Mouse (Mus musculus) megakaryocyte, embryonic 14.5 days (primary cell): Measurements from ENCODE around the gene Atp2b2. TPM values are rescaled to one million over a fixed set of nuclear protein-coding genes. Genes with fewer than 3 reads are reported as not detected.
"Not testable (repeated sequence)": the region's sequence is repeated elsewhere in the genome, so short reads cannot be mapped to it uniquely, and the experiment has no call there.

Experiments
- H3K27me3 ChIP-seq: replicated peaks from 2 replicates; pipeline ENCODE3; 2012; ENCODE audit warnings: inconsistent platforms
- H3K36me3 ChIP-seq: replicated peaks from 2 replicates; pipeline ENCODE3; 2012; ENCODE audit warnings: low read length, inconsistent platforms, mixed read lengths
- H3K4me1 ChIP-seq: 2 replicates; pipeline ENCODE4 v1.6.1; 2012; ENCODE audit warnings: inconsistent platforms
- H3K4me3 ChIP-seq: replicated peaks from 2 replicates; pipeline ENCODE3; 2012; ENCODE audit warnings: moderate library complexity, mild to moderate bottlenecking, inconsistent platforms
- H3K9me3 ChIP-seq: 2 replicates; pipeline ENCODE4 v1.6.1; 2012; ENCODE audit warnings: inconsistent platforms
- FLI1 ChIP-seq: IDR thresholded peaks from 2 replicates; pipeline ENCODE4 v1.6.1; 2012; ENCODE audit warnings: low read length, inconsistent platforms, mixed read lengths
- GATA1 ChIP-seq: IDR thresholded peaks from 3 replicates; pipeline ENCODE4 v1.6.1; 2012; ENCODE audit warnings: mixed read lengths, low read length, inconsistent platforms, borderline replicate concordance
- polyA plus RNA-seq: library from polyadenylated mRNA; stranded (reverse); fragments of >175 nt; gene quantifications from 2 replicates; pipeline ENCODE4 v1.2.3, GENCODE M21; 2012; ENCODE audit warnings: low replicate concordance; ENCODE audit not compliant: insufficient read depth

Atp2b2 gene
- polyA plus RNA-seq, 1 experiment: not detected

DNA sequence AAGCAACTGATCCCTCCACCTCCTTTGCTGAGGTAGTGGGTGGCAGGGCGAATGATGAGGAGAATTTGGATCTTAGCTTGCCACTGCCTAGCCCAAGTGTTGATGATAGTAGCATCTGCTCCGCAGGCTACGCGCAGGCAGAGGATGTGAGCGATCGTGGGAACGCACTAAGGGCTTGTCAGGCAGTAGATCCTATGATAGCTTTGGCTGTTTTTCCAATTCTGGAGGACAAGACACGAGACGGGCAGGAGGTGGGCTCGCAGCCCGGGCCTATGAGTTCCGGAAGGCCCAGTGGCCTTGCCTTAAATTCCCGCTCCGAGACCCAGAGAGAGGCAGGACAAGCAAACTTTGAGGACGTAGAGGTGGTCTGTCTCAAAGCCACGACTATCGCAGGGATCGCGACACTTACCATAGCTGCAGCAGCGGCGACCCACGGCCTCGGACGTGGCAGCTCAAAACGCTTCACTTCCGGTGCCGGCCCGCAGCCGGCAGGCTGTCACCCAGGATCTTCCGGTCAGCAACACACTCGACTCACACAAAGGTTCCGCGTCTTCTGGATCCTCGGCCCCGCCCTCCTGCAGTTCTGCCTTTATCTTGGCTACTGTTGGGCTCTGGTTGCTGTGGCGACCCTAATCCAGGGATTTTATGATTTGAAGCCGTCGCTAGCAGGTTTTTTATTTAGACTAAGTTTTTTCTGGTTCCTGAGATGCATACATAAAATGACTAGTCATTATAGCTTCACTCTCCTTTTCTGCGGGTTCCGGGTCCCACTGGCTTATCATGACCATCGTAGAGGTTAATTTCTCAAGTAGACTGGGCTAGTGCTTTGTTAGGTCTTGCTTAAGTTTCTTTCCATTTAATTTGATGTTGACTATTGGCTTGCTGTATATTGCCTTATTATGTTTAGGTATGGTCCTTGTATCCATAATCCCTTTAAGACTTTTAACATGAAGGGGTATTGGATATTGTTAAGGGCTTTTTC lies 301.9 kb downstream of the Atp2b2 start, which contains the start of gene Sec13:
TSS of gene Sec13 (minus strand) at position 508 of the 982 bp plus-strand sequence.
- peak within 1 kb of the TSS; percentile 91 for H3K4me3 ChIP-seq
- H3K4me1 ChIP-seq: peaks cover 48% of the 10 kb centered on the region
- H3K9me3 ChIP-seq: no peaks in the 10 kb centered on the region
- peaks cover 13% of the 10 kb centered on the region for H3K27me3 ChIP-seq
- TF ChIP-seq FLI1 (peak; percentile 74; the same call in 1 of the 2 replicates), GATA1 (no peak)
- peaks cover 35% of the 10 kb centered on the region for H3K36me3 ChIP-seq

DNA sequence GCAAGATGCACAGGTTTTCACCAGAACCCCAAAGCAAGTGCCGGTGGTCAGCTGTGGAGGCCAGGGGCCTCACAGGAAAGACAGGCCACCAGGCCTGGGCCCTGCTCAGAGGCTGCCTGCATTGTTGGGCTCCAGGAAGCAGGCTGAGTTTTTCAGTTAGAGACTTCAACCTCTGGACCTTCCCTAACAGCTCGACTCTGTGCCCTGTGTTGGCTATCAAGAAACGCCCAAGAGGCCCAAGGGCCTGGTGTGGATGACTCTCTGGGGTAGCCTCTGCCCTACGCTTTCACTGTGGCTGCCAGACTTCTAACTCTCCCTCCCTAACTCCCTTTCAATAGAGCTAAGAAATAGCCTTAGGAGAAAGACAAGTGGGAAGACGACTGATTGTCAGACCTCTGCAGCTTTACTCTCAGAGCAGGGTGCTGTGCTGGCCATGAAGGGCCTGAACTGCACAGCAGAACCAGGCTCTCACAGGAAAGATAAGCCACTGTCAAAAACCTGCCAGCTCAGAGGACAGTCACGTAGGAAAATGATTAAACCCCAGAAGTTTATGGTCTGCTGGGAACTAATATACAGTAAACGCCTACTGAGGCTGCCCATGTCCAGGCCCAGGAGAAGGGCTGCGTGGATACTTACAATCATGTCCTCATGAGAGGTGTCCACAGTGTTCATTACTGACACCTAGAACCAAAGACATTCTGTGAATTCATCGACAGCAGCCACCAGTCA lies 304.9 kb downstream of the Atp2b2 start:
- H3K27me3 ChIP-seq: no peaks in the 10 kb centered on the region
- no peaks in the 10 kb centered on the region for H3K9me3 ChIP-seq
- peaks cover 65% of the 10 kb centered on the region for H3K36me3 ChIP-seq
- peaks cover 59% of the 10 kb centered on the region for H3K4me1 ChIP-seq
- peak overlapping the region; percentile 38 for H3K4me3 ChIP-seq
- TF ChIP-seq GATA1 (no peak), FLI1 (no peak)

DNA sequence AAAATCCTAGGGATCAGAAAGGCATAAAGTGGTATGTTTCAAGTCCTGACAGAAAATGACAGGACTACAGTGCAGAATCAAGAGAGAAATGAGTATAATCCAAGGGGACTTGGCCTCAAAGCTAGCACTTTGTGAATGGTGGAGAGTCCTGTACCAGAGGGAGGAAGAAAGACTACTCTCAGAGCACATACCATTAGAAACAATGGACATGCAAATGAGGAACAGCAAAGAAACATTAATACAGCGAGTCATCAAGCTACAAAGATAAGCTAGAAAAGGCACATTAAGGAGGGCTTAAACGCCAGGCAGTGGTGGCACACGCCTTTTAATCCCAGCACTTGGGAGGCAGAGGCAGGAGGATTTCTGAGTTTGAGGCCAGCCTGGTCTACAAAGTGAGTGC lies 311.1 kb downstream of the Atp2b2 start:
- H3K36me3 ChIP-seq: peaks cover 100% of the 10 kb centered on the region
- H3K9me3 ChIP-seq: no peaks in the 10 kb centered on the region
- peaks cover 79% of the 10 kb centered on the region for H3K4me1 ChIP-seq
- H3K27me3 ChIP-seq: no peaks in the 10 kb centered on the region
- TF ChIP-seq GATA1: no peak
- TF ChIP-seq FLI1: no peak
- H3K4me3 ChIP-seq: no peak overlapping the region

DNA sequence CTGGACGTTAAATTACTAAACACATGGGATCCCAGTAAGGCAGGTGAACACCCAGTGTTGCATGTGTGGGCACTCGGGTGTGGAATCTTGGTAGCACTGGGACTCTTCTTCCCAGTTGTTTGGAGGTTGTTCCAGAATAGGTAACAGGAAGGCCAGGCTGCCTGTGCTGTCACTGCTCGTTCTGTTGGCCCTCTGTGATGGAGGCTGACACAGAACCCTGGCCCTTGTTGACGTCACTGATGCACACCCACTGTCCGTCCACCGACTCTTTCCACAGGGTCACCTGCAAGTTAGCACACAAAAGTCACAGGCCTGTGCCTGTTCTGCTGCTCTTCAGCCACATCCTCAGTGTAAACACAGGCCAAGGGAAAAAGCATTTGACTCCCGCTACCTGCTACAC lies 314.2 kb downstream of the Atp2b2 start:
- peaks cover 99% of the 10 kb centered on the region for H3K36me3 ChIP-seq
- TF ChIP-seq GATA1 (no peak), FLI1 (no peak)
- no peaks in the 10 kb centered on the region for H3K9me3 ChIP-seq
- no peaks in the 10 kb centered on the region for H3K27me3 ChIP-seq
- H3K4me3 ChIP-seq: peak overlapping the region; percentile 47
- peaks cover 67% of the 10 kb centered on the region for H3K4me1 ChIP-seq

DNA sequence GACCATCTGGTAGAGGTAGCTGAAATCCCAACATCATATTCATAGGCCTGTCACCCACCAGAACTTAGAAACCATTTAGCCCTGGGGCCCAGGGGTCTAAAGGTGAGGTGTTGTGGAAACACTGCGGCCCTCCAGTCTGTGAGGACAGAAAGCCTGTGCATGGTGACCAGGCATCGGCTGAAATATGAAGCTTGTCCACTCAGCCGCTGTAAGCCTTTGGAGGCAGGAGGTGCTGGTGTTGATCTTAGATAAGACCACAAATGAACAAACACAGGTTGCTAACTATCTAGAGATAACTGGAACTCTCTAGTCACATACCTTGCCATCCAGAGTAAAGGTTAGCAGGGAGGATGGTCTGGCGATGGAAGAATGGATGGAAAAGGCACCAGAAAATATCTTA lies 321.4 kb downstream of the Atp2b2 start:
- Histone ChIP-seq H3K36me3 (peaks cover 98% of the 10 kb centered on the region), H3K4me1 (peaks cover 35% of the 10 kb centered on the region), H3K27me3 (no peaks in the 10 kb centered on the region), H3K9me3 (no peaks in the 10 kb centered on the region), H3K4me3 (no peak overlapping the region)
- TF ChIP-seq GATA1: no peak
- no peak for TF ChIP-seq FLI1

DNA sequence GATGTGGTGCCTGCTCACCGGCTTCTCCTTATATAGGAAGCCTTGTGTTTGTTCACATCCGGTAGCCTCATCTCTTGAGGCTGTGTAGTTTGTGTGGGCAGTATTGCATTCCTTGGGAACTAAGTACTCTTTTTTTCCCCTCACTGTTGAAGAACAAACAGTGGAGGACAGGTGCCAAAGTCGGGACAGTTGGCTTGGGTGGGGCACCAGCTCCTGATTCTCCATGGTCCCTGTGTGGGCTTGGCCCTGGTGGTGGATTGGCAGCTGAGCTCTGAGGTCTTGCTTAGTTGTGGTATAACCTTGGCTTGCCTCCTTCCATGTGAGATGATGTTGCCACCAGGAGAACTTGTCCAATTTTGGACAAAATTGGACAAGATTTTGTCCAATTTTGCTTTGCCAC lies 322.5 kb downstream of the Atp2b2 start, which contains the start of gene Ghrl:
TSS of gene Ghrl (minus strand) at position 3 of the 400 bp plus-strand sequence.
- peaks cover 45% of the 10 kb centered on the region for H3K4me1 ChIP-seq
- no peak for TF ChIP-seq GATA1
- no peak for TF ChIP-seq FLI1
- H3K27me3 ChIP-seq: no peaks in the 10 kb centered on the region
- H3K9me3 ChIP-seq: no peaks in the 10 kb centered on the region
- no peak within 1 kb of the TSS for H3K4me3 ChIP-seq
- peaks cover 98% of the 10 kb centered on the region for H3K36me3 ChIP-seq

DNA sequence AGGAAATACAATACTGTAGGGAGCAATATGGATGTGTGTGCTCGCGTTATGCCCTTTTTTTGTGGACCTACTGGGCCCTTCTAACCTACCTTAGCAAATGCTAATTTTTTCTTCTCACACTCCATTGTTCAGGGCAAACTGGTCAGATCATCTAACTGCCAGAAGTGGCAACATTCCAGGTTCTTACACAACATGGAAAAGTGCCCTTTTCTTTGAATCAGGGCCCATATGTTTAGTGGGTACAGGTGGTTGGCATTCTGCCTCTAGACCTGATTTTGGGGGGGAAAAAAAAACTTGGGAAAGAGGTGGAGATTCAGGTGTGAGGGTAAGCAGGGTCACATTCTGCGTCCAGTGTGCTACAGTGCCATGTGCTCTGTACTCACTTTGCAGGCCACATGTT lies 324.9 kb downstream of the Atp2b2 start:
- no peaks in the 10 kb centered on the region for H3K27me3 ChIP-seq
- no peak for TF ChIP-seq FLI1
- TF ChIP-seq GATA1: no peak
- peaks cover 98% of the 10 kb centered on the region for H3K36me3 ChIP-seq
- no peak overlapping the region for H3K4me3 ChIP-seq
- no peaks in the 10 kb centered on the region for H3K9me3 ChIP-seq
- peaks cover 60% of the 10 kb centered on the region for H3K4me1 ChIP-seq

DNA sequence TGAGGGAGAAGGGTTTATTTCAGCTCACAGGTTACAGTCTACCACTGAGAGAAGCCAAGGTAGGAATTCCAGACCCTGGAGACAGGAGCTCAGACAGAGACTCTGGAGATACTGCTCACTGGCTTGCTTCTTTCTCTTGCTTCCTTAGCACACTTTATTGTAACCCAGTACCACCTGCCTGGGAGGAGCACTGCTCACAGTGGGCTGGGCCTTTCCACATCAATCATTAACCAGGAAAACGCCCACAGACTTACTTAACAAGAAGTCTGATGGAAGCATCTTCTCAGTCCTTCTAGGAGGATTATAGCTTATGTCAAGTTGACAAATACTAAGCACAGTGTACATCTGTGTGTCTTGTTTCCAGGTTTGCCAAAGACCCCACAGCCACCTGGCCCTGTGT lies 327.6 kb downstream of the Atp2b2 start:
- TF ChIP-seq FLI1 (no peak), GATA1 (no peak)
- H3K36me3 ChIP-seq: peaks cover 98% of the 10 kb centered on the region
- H3K4me1 ChIP-seq: peaks cover 60% of the 10 kb centered on the region

DNA sequence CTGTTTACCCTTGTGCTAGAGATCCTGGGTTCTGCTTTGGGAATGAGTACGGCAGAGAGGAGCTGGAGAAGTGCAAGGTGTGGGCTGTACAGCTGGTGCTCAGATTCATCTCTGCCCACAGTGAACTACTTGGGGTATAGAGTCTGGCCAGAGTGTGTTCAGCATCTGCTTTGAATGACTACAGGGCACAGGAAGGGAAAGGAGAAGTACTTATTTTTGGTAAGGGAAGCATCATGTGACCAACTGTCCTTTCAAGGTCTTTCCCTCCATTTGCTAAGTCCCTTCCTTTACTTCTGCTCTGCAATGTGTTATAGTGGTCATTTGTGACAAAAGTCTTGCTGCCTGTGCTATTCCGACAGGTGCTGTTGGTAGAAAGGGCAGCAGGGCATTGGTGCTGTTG lies 328.1 kb downstream of the Atp2b2 start:
- H3K36me3 ChIP-seq: peaks cover 98% of the 10 kb centered on the region
- H3K4me1 ChIP-seq: peaks cover 57% of the 10 kb centered on the region
- TF ChIP-seq GATA1 (no peak), FLI1 (no peak)

More for the DNA sequence above, 327.6 kb downstream of the Atp2b2 start:
- no peaks in the 10 kb centered on the region for H3K27me3 ChIP-seq
- H3K4me3 ChIP-seq: no peak overlapping the region
- H3K9me3 ChIP-seq: no peaks in the 10 kb centered on the region

DNA sequence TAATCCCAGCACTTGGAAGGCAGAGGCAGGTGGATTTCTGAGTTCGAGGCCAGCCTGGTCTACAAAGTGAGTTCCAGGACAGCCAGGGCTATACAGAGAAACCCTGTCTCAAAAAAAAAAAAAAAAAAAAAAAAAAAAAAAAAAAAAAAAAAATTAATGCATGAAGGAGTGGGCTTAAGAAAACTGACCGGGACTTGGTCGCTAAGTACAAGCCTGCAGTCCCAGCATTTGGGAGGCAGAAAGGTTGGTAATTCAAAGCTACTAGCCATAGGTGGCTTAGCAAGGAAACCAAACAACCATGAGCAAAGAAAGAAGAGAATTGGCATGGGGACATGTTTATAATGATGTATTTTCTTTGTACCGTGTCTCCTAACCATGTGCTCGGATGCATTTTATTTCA lies 329.0 kb downstream of the Atp2b2 start:
- peaks cover 48% of the 10 kb centered on the region for H3K4me1 ChIP-seq
- not testable (repeated sequence) for H3K9me3 ChIP-seq, H3K27me3 ChIP-seq, H3K4me3 ChIP-seq
- H3K36me3 ChIP-seq: peaks cover 98% of the 10 kb centered on the region

More for the DNA sequence above, 328.1 kb downstream of the Atp2b2 start:
- Histone ChIP-seq H3K4me3 (no peak overlapping the region), H3K27me3 (no peaks in the 10 kb centered on the region), H3K9me3 (no peaks in the 10 kb centered on the region)

DNA sequence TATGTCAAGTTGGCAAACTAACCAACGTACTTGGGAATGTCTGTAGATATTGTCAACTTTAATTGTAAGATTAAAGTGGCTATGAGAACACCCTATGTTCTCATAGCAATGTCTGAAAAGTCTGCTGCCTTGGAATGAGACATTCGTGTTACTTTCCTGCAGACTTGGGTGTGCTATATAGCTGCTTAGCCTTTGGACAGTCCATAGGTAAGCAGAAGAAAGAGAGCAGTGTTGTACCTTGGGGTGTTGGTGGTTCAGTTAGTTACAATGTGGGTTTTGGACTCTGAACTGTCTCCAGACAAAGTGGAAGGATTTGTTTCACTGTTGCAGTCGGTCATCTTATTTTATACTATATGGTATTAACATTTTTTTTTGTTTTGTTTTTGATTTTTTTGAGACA lies 329.7 kb downstream of the Atp2b2 start:
- Histone ChIP-seq H3K9me3 (no peaks in the 10 kb centered on the region), H3K27me3 (no peaks in the 10 kb centered on the region), H3K4me3 (no peak overlapping the region), H3K4me1 (peaks cover 42% of the 10 kb centered on the region), H3K36me3 (peaks cover 98% of the 10 kb centered on the region)
- TF ChIP-seq FLI1 (no peak), GATA1 (no peak)
